Mouse (Mus musculus) MEL (cell line): ENCODE data around the gene Tubb5. TPM values are rescaled to one million over a fixed set of nuclear protein-coding genes. Genes with fewer than 3 reads are reported as not detected.

Experiments used
- DNase-seq: peaks from one replicate; pipeline ENCODE4 v3.0.0; 2011; ENCODE audit warnings: low read depth, low spot score
- H3K27ac ChIP-seq: 2 replicates; pipeline ENCODE4 v1.5.1; 2012; ENCODE audit warnings: low read depth, mild to moderate bottlenecking, control low read depth, low read length, moderate library complexity; ENCODE audit not compliant: control insufficient read depth
- H3K27me3 ChIP-seq, 2 experiments: fragments of 150-350 bp in 1 of 2; sonication (generic) in 1 of 2; 2 replicates each; pipeline ENCODE4 v1.6.1; 2012; ENCODE audit warnings: low read length in 2 of 2, mild to moderate bottlenecking in 2 of 2, improper control_type of control experiment in 1 of 2, moderate library complexity in 1 of 2; ENCODE audit not compliant: insufficient read depth in 2 of 2, control insufficient read depth in 1 of 2
- H3K36me3 ChIP-seq, 2 experiments: 2 replicates each; pipeline ENCODE4 v1.6.1; 2012 to 2014; ENCODE audit warnings: low read length in 2 of 2, improper control_type of control experiment in 1 of 2, inconsistent platforms in 1 of 2, mild to moderate bottlenecking in 1 of 2; ENCODE audit not compliant: insufficient read depth in 2 of 2, control insufficient read depth in 1 of 2
- H3K4me1 ChIP-seq, 2 experiments: fragments of 150-350 bp in 1 of 2; sonication (generic) in 1 of 2; 2 replicates each; pipeline ENCODE4 v1.6.1; 2012; ENCODE audit warnings: low read length in 2 of 2, improper control_type of control experiment in 1 of 2, mild to moderate bottlenecking in 1 of 2; ENCODE audit not compliant: insufficient read depth in 2 of 2, control insufficient read depth in 1 of 2
- H3K4me3 ChIP-seq, 2 experiments: fragments of 150-350 bp in 1 of 2; sonication (generic) in 1 of 2; 2 replicates each; pipeline ENCODE4 v1.5.1; 2012; ENCODE audit warnings: low read depth in 2 of 2, low read length in 2 of 2, mild to moderate bottlenecking in 2 of 2, moderate library complexity in 2 of 2, control low read depth in 1 of 2, improper control_type of control experiment in 1 of 2; ENCODE audit not compliant: control insufficient read depth in 1 of 2, insufficient read depth in 1 of 2
- H3K79me2 ChIP-seq: 2 replicates; pipeline ENCODE4 v1.6.1; 2012; ENCODE audit warnings: mild to moderate bottlenecking, low read length, moderate library complexity; ENCODE audit not compliant: control insufficient read depth, poor library complexity, insufficient read depth
- H3K9ac ChIP-seq: 2 replicates; pipeline ENCODE4 v1.6.1; 2012; ENCODE audit warnings: low read depth, mild to moderate bottlenecking, control low read depth, low read length, moderate library complexity; ENCODE audit not compliant: control insufficient read depth, poor library complexity, severe bottlenecking
- H3K9me3 ChIP-seq: fragments of 150-350 bp; sonication (generic); replicated peaks from 2 replicates; pipeline ENCODE4 v1.6.1; 2012; ENCODE audit warnings: mild to moderate bottlenecking, low read length, improper control_type of control experiment, moderate library complexity; ENCODE audit not compliant: insufficient read depth
- BHLHE40 ChIP-seq: IDR thresholded peaks from 2 replicates; pipeline ENCODE4 v1.6.1; 2012; ENCODE audit warnings: low read depth, mild to moderate bottlenecking, inconsistent platforms, low read length, improper control_type of control experiment, borderline replicate concordance
- CHD1 ChIP-seq: IDR thresholded peaks from 2 replicates; pipeline ENCODE4 v1.6.1; 2012; ENCODE audit warnings: low read depth, mild to moderate bottlenecking, inconsistent platforms, low read length, improper control_type of control experiment
- E2F4 ChIP-seq: IDR thresholded peaks from 2 replicates; pipeline ENCODE4 v1.6.1; 2011; ENCODE audit warnings: low read depth, low read length, improper control_type of control experiment, borderline replicate concordance
- ELF1 ChIP-seq: IDR thresholded peaks from 2 replicates; pipeline ENCODE4 v1.6.1; 2014; ENCODE audit warnings: low read depth, mild to moderate bottlenecking, inconsistent platforms, low read length, improper control_type of control experiment, moderate library complexity
- EP300 ChIP-seq, 2 experiments: IDR thresholded peaks; 2 replicates each; pipeline ENCODE4 v1.6.1; 2011; ENCODE audit warnings: improper control_type of control experiment in 2 of 2, low read length in 2 of 2, low read depth in 1 of 2, mild to moderate bottlenecking in 1 of 2
- ETS1 ChIP-seq: IDR thresholded peaks from 2 replicates; pipeline ENCODE4 v1.6.1; 2012; ENCODE audit warnings: low read depth, mild to moderate bottlenecking, inconsistent platforms, low read length, improper control_type of control experiment, moderate library complexity
- GABPA ChIP-seq: IDR thresholded peaks from 2 replicates; pipeline ENCODE4 v1.6.1; 2012; ENCODE audit warnings: low read depth, mild to moderate bottlenecking, inconsistent platforms, low read length, improper control_type of control experiment, moderate library complexity
- GATA1 ChIP-seq: IDR thresholded peaks from 2 replicates; pipeline ENCODE4 v1.6.1; 2011; ENCODE audit warnings: low read depth, low read length, improper control_type of control experiment
- HCFC1 ChIP-seq: IDR thresholded peaks from 2 replicates; pipeline ENCODE4 v1.6.1; 2012; ENCODE audit warnings: low read depth, mild to moderate bottlenecking, inconsistent platforms, low read length, improper control_type of control experiment, moderate library complexity
- JUND ChIP-seq: IDR thresholded peaks from 2 replicates; pipeline ENCODE4 v1.6.1; 2011; ENCODE audit warnings: low read depth, mild to moderate bottlenecking, improper control_type of control experiment, low read length
- MAFK ChIP-seq: IDR thresholded peaks from 2 replicates; pipeline ENCODE4 v1.6.1; 2011; ENCODE audit warnings: low read depth, mild to moderate bottlenecking, low read length, improper control_type of control experiment, borderline replicate concordance
- MAX ChIP-seq: IDR thresholded peaks from 2 replicates; pipeline ENCODE4 v1.6.1; 2011; ENCODE audit warnings: low read length, improper control_type of control experiment
- MXI1 ChIP-seq: IDR thresholded peaks from 2 replicates; pipeline ENCODE4 v1.6.1; 2011; ENCODE audit warnings: mild to moderate bottlenecking, low read depth, low read length, improper control_type of control experiment
- MYB ChIP-seq: IDR thresholded peaks from 2 replicates; pipeline ENCODE4 v1.6.1; 2011; ENCODE audit warnings: mild to moderate bottlenecking, low read depth, low read length, improper control_type of control experiment
- RAD21 ChIP-seq: IDR thresholded peaks from 2 replicates; pipeline ENCODE4 v1.6.1; 2011; ENCODE audit warnings: mild to moderate bottlenecking, low read depth, low read length, improper control_type of control experiment
- RCOR1 ChIP-seq: IDR thresholded peaks from 2 replicates; pipeline ENCODE4 v1.6.1; 2012; ENCODE audit warnings: low read depth, mild to moderate bottlenecking, inconsistent platforms, low read length, improper control_type of control experiment
- SMC3 ChIP-seq: IDR thresholded peaks from 2 replicates; pipeline ENCODE4 v1.6.1; 2011; ENCODE audit warnings: low read depth, low read length, improper control_type of control experiment
- TAL1 ChIP-seq: IDR thresholded peaks from 2 replicates; pipeline ENCODE4 v1.6.1; 2012; ENCODE audit warnings: mild to moderate bottlenecking, inconsistent platforms, low read length, moderate library complexity, mixed read lengths
- UBTF ChIP-seq: IDR thresholded peaks from 2 replicates; pipeline ENCODE4 v1.6.1; 2012; ENCODE audit warnings: low read depth, mild to moderate bottlenecking, inconsistent platforms, low read length, improper control_type of control experiment, moderate library complexity, borderline replicate concordance; ENCODE audit not compliant: insufficient read depth
- ZC3H11A ChIP-seq: IDR thresholded peaks from 2 replicates; pipeline ENCODE4 v1.6.1; 2012; ENCODE audit warnings: low read depth, mild to moderate bottlenecking, inconsistent platforms, low read length, improper control_type of control experiment
- ZKSCAN1 ChIP-seq: IDR thresholded peaks from 2 replicates; pipeline ENCODE4 v1.6.1; 2012; ENCODE audit warnings: low read depth, mild to moderate bottlenecking, inconsistent platforms, low read length, improper control_type of control experiment, moderate library complexity
- ZMIZ1 ChIP-seq: IDR thresholded peaks from 2 replicates; pipeline ENCODE4 v1.6.1; 2012; ENCODE audit warnings: low read depth, mild to moderate bottlenecking, inconsistent platforms, low read length, improper control_type of control experiment, moderate library complexity
- polyA plus RNA-seq, 2 experiments: library from polyadenylated mRNA; stranded (reverse) in 1 of 2; unstranded in 1 of 2; fragments of >175 nt in 1 of 2; fragments of >200 nt in 1 of 2; gene quantifications; 2 replicates each; pipeline versions ENCODE4 v1.2.1 to v1.2.4; 2012; ENCODE audit warnings: low replicate concordance in 2 of 2, low read depth in 1 of 2; ENCODE audit not compliant: insufficient read length in 2 of 2, insufficient read depth in 1 of 2, missing spikeins in 1 of 2
- total RNA-seq: library from RNA; depleted of rRNA; stranded (reverse); fragments of 300-350 nt; gene quantifications from 2 replicates; pipeline ENCODE4 v1.2.3, GENCODE M21; 2012

The Tubb5 gene
- total and polyA plus RNA-seq, 3 experiments = 1,040 to 1,575 (median 1,137) TPM

GRCm38 (mm10) chr17:35820111-35820510, 18.0 kb downstream of the Tubb5 start:
- no peak overlapping the region for H3K27ac ChIP-seq
- no peak overlapping the region for H3K9ac ChIP-seq
- H3K27me3 ChIP-seq = no peaks in the 10 kb centered on the region
- no peaks in the 10 kb centered on the region for H3K9me3 ChIP-seq
- H3K36me3 ChIP-seq = peaks cover 0 to 15% of the 10 kb centered on the region in 2 experiments; a peak in 2 of 4 replicates
- no peak overlapping the region for H3K4me3 ChIP-seq
- TF ChIP-seq TAL1 (peak; percentile 63), GATA1 (0 out of 2 replicates have a peak, but pooled peaks have one; percentile 12), ELF1 (no peak), ZC3H11A (no peak), HCFC1 (no peak), MAX (peak; percentile 33; the same call in 1 of the 2 replicates), ZKSCAN1 (no peak), ZMIZ1 (no peak), E2F4 (no peak), CHD1 (no peak), MXI1 (peak; percentile 38; the same call in 1 of the 2 replicates), JUND (no peak), GABPA (no peak), RCOR1 (no peak), EP300 (IDR thresholded peaks at IDR 0.05; ENCODE audit: low read depth in 1 of 2, low read length in 2 of 2) (peak; percentile 4 to 36; a peak in 1 of 4 replicates), SMC3 (no peak), RAD21 (no peak), UBTF (no peak), MAFK (no peak), MYB (no peak), BHLHE40 (no peak), ETS1 (no peak)
- TF ChIP-seq, all 39 proteins: peak for 5
- no peak for DNase-seq
- Histone ChIP-seq H3K79me2 (peaks cover 11% of the 10 kb centered on the region), H3K4me1 (peaks cover 0 to 15% of the 10 kb centered on the region in 2 experiments; a peak in 2 of 4 replicates)

- peaks cover 2% of the 10 kb centered on the region for H3K79me2 ChIP-seq
- no peak overlapping the region for H3K4me3 ChIP-seq
- no peak overlapping the region for H3K27ac ChIP-seq
- no peaks in the 10 kb centered on the region for H3K27me3 ChIP-seq
- peaks cover 0 to 22% of the 10 kb centered on the region in 2 experiments; a peak in 2 of 4 replicates for H3K36me3 ChIP-seq
- no peaks in the 10 kb centered on the region for H3K9me3 ChIP-seq
- TF ChIP-seq ETS1 (no peak), ZC3H11A (no peak)
- no peak overlapping the region for H3K9ac ChIP-seq
- DNase-seq = no peak
- H3K4me1 ChIP-seq = peaks cover 3 to 26% of the 10 kb centered on the region in 2 experiments
These were observed 20.9 kb downstream of the Tubb5 start for GRCm38 (mm10) chr17:35817226-35817625.
